Mouse (Mus musculus): ENCODE results near the gene Kmt2c.

GRCm38 (mm10) chr5:25541661-25542060 is 43.1 kb upstream of the Kmt2c start:
- TF ChIP-seq CTCF (IDR thresholded peaks at IDR 0.05; ENCODE audit: low read depth, low read length) = no peak
- TF ChIP-seq POLR2A (IDR thresholded peaks at IDR 0.05; ENCODE audit: extremely low read depth, insufficient read depth, low read length) = no peak
